Mouse (Mus musculus) cerebral cortex, adult 2 months (tissue): ENCODE measurements around the gene Ercc8.

Experiments used
- WGBS: fragments of 180-500 bp; shearing (Covaris S2); methylation state at CpG from one replicate; pipeline ENCODE4 v1.1.7; 2018; 5-methylcytosine and 5-hydroxymethylcytosine counted together

Ercc8 gene

GRCm38 (mm10) chr13:108229634-108230330 is 71.3 kb downstream of the Ercc8 start:
- WGBS = 83% methylated on average over 6 of the region's 6 CpGs

DNA sequence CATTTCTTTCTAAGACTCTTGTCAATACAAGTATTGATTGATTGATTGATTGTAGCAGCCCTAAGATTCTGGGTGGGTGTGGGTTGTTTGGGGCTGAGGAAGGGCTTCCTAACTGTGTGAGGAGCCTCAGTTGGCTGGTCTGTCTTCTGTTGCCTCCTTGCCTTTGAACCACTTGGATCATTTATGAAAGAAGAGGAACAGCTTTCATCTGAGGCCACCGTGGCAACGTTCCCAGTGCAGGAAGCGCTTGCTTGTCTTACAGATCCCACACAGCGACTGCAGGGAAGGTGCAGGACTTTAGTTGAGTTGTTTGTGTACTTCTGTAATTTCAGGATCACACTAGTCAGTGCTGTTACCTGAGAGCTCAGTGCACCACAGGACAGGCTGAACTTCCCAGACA is 81.5 kb downstream of the Ercc8 start:
- WGBS = 17% methylated on average over 4 of the region's 4 CpGs

- 78% methylated on average over 5 of the region's 5 CpGs for WGBS
These were observed 83.2 kb downstream of the Ercc8 start for GRCm38 (mm10) chr13:108241715-108242114.
